Comparison of ENCODE assay signal across 8 mouse cellular contexts in genomic region chrX:13345126-13345525, GRCm38 (mm10).
A peak's percentile ranks its signal among the peaks of the same experiment; 100 is the strongest.
DNase-seq lines count a peak whose midpoint lies in the region; ATAC-seq and TF ChIP-seq lines count a peak whose summit lies in the region.

No protein-coding gene starts in this region.

- no peak for ATAC-seq in forebrain, embryonic 15.5 days (replicated peaks)
- ATAC-seq in midbrain, embryonic 11.5 days (ENCODE audit: low FRiP score) = 0 out of 2 replicates have a peak, but pooled peaks have one; percentile 6

- TF ChIP-seq EP300 in heart, adult 2 months (IDR thresholded peaks at IDR 0.05; ENCODE audit: insufficient read depth, low read depth, low read length) = no peak

- peaks cover 3% of the 10 kb centered on the region for H3K4me1 ChIP-seq in heart, adult 2 months (ENCODE audit: control insufficient read depth, insufficient read depth, low read length)
- H3K4me1 ChIP-seq in forebrain, embryonic 15.5 days = peaks cover 21% of the 10 kb centered on the region
- peaks cover 12% of the 10 kb centered on the region for H3K4me1 ChIP-seq in midbrain, embryonic 11.5 days (ENCODE audit: control insufficient read depth, insufficient read depth, low read length)

- no peak overlapping the region for H3K4me3 ChIP-seq in heart, adult 2 months
- H3K4me3 ChIP-seq in forebrain, embryonic 15.5 days = peak overlapping the region; percentile 11; the same call in 1 of the 2 replicates
- peak overlapping the region; percentile 4; the same call in 1 of the 2 replicates for H3K4me3 ChIP-seq in midbrain, embryonic 11.5 days (ENCODE audit: low read depth, low read length)

- no peaks in the 10 kb centered on the region for H3K9me3 ChIP-seq in forebrain, embryonic 15.5 days
- no peaks in the 10 kb centered on the region for H3K9me3 ChIP-seq in midbrain, embryonic 11.5 days (ENCODE audit: control insufficient read depth, low read length)

- intact Hi-C loops in heart, adult 2 months (cut with DNase I) = loop anchor here (2.0 to 5.0 kb wide), 3 partner anchors 64 to 162 kb away; partner anchors contain the start of gene Ddx3x

- peak overlapping the region; percentile 79 for H3K27ac ChIP-seq in heart, adult 2 months
- peak overlapping the region; percentile 97 for H3K27ac ChIP-seq in forebrain, embryonic 15.5 days (replicated peaks)
- peak overlapping the region; percentile 91 for H3K27ac ChIP-seq in midbrain, embryonic 11.5 days (ENCODE audit: low read depth, low read length)

- TF ChIP-seq CTCF in heart, adult 2 months (IDR thresholded peaks at IDR 0.05) = no peak

- 23% methylated on average over 5 of the region's 5 CpGs for WGBS in heart, adult 2 months
- 15% methylated on average over 5 of the region's 5 CpGs for WGBS in forebrain, embryonic 15.5 days
- 4% methylated on average over 5 of the region's 5 CpGs for WGBS in midbrain, embryonic 11.5 days

- H3K9ac ChIP-seq in heart, adult 2 months (ENCODE audit: low read depth, low read length) = no peak overlapping the region
- peak overlapping the region; percentile 37 for H3K9ac ChIP-seq in forebrain, embryonic 15.5 days (replicated peaks)
- H3K9ac ChIP-seq in midbrain, embryonic 11.5 days (ENCODE audit: low read length) = peak overlapping the region; percentile 59

- peak in 1 of 2 experiments; percentile 5 for DNase-seq in heart, adult 2 months
- DNase-seq in heart, adult 9 months (ENCODE audit: low spot score in 2 of 2) = no peak
- DNase-seq in ES-CJ7 (ENCODE audit: low read depth, low spot score) = peak; percentile 11
- DNase-seq in midbrain, embryonic 11.5 days (ENCODE audit: low spot score, missing footprints) = peak; percentile 90
- no peak for DNase-seq in spleen, adult 18-20 months
- no peak for DNase-seq in urinary bladder, adult 2 months (ENCODE audit: low spot score)
- DNase-seq in urinary bladder, postnatal 36 days (ENCODE audit: low spot score in 2 of 2) = no peak

- H3K79me2 ChIP-seq in heart, adult 2 months (replicated peaks; ENCODE audit: control insufficient read depth, insufficient read depth, low read length) = no peaks in the 10 kb centered on the region

- H3K4me2 ChIP-seq in forebrain, embryonic 15.5 days (replicated peaks) = peak overlapping the region; percentile 35
- peak overlapping the region; percentile 53 for H3K4me2 ChIP-seq in midbrain, embryonic 11.5 days

- no peak for TF ChIP-seq POLR2A in heart, adult 2 months (IDR thresholded peaks at IDR 0.05; ENCODE audit: insufficient read depth, low read depth, low read length)

- H3K36me3 ChIP-seq in heart, adult 2 months (ENCODE audit: control insufficient read depth, insufficient read depth, low read length) = no peaks in the 10 kb centered on the region
- H3K36me3 ChIP-seq in forebrain, embryonic 15.5 days = no peaks in the 10 kb centered on the region
- no peaks in the 10 kb centered on the region for H3K36me3 ChIP-seq in midbrain, embryonic 11.5 days (ENCODE audit: control insufficient read depth, insufficient read depth, low read length)

- no peaks in the 10 kb centered on the region for H3K27me3 ChIP-seq in heart, adult 2 months (ENCODE audit: control insufficient read depth, insufficient read depth, low read length)
- H3K27me3 ChIP-seq in forebrain, embryonic 15.5 days = no peaks in the 10 kb centered on the region
- peaks cover 3% of the 10 kb centered on the region for H3K27me3 ChIP-seq in midbrain, embryonic 11.5 days (ENCODE audit: control insufficient read depth, insufficient read depth, low read length)

Comparison
In these comparisons a context has a peak if more than half of its experiments do, and no peak if none do; other contexts are left out.
1. DNase-seq: peak in ES-CJ7 (single experiment) and midbrain, embryonic 11.5 days (single experiment); none in heart, adult 9 months (0 of 2), spleen, adult 18-20 months (0 of 2), urinary bladder, adult 2 months (single experiment) and urinary bladder, postnatal 36 days (0 of 2).
2. Peak in every context shown above with its lines, with median percentiles within 50 percentile points of each other: H3K27ac ChIP-seq.